Mouse (Mus musculus) spleen, postnatal 4 days (tissue): ENCODE data around the gene Gm21970.

Experiments used
- DNase-seq, 2 experiments: peaks; one replicate each; pipeline ENCODE4 v3.0.0; 2022; ENCODE audit warnings: low spot score in 2 of 2

Gene Gm21970

DNA sequence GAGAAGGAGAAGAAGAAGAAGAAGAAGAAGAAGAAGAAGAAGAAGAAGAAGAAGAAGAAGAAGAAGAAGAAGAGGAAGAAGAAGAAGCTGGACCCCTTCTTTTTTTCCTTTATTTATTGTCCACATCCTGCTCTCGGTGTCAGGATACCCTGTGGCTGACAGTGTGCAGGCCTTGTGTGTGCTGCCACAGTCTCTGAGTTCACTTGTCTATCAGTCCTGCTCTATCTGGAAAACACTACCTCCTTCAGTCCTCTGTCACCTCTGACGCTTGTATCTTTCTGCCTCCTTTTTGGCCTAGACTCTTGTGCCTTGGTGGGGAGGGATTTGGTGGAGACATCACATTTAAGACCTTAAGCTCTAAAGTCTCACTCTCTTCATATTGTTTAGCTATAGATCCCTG lies 71.9 kb downstream of the Gm21970 start:
- DNase-seq: no peak

DNA sequence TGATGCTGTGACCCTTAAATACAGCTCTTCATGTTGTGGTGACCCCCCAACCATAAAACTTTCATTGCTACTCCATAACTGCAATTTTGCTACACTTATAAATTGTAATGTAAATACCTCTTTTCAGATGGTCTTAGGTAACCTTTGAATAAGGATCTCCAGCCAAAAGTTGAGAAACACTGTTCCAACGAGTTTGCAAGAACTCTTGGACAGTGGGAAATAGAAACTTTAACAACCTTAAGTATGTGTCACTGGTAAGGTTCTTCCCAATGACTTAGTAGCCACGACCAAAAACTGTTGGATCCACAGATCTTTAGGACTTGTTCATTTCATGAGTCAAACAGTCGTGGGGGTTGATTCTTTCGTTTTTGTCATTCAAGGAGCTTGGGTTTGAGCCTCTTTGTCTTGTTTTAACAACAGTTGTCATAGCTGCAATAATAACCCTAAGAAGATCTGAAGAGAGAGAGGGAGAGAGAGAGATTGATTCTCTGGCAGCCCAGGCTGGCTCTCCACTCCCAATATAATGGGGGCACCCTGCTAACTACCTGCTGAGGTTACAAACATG lies 72.4 kb downstream of the Gm21970 start:
- DNase-seq: no peak

DNA sequence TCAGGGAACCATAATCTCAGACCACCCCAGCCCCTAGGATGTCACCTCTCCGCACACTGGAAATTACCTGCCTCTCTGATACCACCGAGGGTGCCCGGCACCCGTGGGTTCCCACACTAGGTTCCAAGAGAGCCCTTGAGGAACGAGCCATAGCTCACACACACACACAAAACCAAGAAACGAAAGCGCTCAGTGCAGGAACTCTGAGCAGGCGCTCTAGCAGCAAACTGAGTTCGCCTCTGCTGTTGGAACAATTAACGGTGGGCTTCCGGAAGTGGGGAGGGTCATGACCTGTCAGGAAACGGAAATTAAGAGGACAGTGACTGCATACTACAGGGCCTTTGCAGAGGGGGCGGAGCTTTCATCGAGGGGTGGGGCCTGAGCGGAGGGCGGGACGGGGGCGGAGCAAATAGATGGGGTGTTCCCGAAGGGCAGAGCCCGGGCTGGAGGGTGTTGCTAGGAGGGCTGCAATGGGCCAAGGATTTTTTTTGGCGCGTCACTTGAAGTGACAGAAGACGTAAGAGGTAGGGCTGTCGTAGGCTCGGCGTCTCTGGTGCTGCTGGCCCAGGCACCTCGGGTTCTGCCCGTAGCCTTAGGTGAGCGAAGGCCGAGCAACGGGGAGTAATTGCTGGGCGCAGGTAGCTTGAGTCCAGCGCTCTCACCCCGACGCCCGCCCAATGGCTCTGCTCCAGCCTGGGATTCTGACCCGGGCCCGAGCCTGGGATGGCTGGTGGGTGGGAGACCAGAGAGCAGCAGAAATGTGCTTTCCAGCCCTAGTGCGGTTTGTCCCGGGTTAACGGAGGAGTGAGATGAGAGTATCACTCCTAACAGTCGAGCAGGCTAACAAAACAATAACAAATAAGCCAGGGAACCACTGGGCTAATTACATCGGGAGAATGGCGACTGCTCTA lies 73.3 kb downstream of the Gm21970 start:
- DNase-seq: peak; percentile 95 to 98

DNA sequence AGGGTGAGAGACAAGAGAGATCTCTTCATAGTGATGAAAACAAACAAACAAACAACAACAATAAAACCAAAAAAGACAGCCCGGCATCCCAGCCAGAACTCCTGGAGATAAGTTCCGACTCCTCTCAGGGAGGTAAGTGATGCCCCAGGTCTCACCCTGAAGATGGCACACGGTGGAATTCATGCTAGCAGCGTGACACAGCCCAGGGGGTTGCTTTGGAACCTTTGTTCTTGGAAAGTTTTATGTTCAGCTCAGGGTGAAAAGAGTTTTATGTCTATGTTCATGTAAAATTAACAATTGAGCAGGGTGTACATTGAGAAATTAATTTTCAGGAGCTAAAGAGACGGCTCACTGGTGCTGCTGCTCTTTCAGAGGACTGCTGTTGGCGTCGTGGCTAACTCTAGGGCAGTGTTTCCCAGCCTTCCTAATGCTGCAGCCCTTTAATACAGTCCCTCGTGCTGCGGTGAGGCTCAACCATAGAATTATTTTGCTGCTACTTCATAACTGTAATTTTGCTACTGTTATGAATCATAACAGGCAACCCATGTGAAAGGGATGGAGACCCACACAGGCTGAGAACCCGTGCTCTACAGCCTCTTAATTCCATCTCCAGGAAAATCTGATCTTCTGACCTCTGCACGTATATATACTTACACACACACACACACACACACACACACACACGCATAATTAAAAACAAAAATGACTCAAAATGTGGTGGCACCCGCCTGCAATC lies 74.2 kb downstream of the Gm21970 start:
- DNase-seq: no peak

DNA sequence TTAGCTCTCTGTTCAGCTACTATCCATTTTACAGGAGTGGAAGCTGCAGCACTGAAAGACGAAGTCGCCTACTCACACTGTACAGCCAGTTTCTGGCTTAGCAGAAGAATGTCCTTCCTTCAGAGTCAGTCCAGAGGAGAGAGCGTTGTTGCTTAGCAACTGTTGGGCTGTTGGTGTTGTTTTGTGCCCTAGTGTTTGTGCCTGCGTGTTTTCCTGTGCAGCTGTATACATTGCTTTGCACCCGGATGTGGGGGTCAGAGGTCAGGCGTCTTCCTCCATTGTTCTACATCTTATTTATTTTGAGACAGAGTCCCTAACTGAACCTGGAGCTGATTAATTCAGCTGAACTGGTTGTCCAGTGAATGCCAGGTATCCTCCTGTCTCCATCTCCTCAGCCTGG lies 75.0 kb downstream of the Gm21970 start:
- DNase-seq: no peak
